Mouse (Mus musculus): Measurements from ENCODE around the gene Csk. TPM values are rescaled to one million over a fixed set of nuclear protein-coding genes. Genes with fewer than 3 reads are reported as not detected.

Csk gene
- polyA plus RNA-seq, 1 experiment: 51.2 TPM

DNA sequence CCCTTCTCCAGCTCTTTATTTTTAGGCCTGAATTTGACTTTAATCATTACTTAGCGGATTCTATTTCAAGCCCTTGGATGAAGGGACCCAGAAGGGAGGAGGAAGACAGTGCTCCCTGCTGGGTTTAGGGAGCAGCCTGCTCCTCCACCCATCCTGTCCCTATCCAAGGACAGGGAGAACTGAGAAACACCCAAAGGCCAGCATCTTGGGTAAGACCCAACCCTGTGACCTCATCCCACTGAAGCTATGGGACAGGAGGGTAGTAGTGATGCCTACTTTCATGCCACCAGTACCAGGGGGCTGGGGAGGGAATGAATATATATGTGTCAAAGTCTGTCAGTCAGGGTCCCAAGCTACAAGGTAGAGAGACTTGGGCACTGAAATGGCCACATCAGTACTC is 12.4 kb downstream of the Csk start:
- H3K27ac ChIP-seq (ENCODE audit: insufficient read depth, low read length): peak overlapping the region; percentile 26; the same call in 1 of the 2 replicates
- no peak overlapping the region for H3K4me3 ChIP-seq (ENCODE audit: insufficient read depth, low read length)
- no peak for TF ChIP-seq POLR2A (IDR thresholded peaks at IDR 0.05; ENCODE audit: low read depth, low read length)
- no peak for TF ChIP-seq CTCF (IDR thresholded peaks at IDR 0.05; ENCODE audit: borderline replicate concordance, insufficient read depth, low read length)
- H3K4me1 ChIP-seq (ENCODE audit: control insufficient read depth, insufficient read depth, low read length): peaks cover 49% of the 10 kb centered on the region

DNA sequence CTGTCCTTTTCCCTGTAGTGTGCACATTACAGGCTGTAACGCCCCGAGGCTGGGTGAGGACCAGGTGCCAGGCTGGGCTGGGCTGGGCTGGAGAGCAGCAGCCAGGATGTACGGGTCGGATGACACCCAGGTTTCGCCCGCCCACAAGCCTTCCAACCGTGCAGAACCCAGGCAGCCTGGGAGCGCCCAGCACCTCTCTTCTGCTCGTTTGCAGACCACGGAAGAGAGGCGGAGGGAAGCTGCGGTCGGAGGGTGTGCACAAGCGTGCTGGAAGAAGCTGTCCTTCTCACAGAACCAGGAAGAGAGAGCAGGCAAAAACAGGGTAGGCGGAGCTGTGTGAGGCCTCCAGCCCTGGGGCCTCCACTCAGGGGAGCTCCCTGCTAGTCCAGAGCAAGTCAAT is 13.0 kb downstream of the Csk start:
- Histone ChIP-seq H3K27ac (ENCODE audit: insufficient read depth, low read length) (peak overlapping the region; percentile 26; the same call in 1 of the 2 replicates), H3K4me1 (ENCODE audit: control insufficient read depth, insufficient read depth, low read length) (peaks cover 49% of the 10 kb centered on the region), H3K4me3 (ENCODE audit: insufficient read depth, low read length) (no peak overlapping the region)
- TF ChIP-seq CTCF (IDR thresholded peaks at IDR 0.05; ENCODE audit: borderline replicate concordance, insufficient read depth, low read length): no peak
- no peak for TF ChIP-seq POLR2A (IDR thresholded peaks at IDR 0.05; ENCODE audit: low read depth, low read length)

DNA sequence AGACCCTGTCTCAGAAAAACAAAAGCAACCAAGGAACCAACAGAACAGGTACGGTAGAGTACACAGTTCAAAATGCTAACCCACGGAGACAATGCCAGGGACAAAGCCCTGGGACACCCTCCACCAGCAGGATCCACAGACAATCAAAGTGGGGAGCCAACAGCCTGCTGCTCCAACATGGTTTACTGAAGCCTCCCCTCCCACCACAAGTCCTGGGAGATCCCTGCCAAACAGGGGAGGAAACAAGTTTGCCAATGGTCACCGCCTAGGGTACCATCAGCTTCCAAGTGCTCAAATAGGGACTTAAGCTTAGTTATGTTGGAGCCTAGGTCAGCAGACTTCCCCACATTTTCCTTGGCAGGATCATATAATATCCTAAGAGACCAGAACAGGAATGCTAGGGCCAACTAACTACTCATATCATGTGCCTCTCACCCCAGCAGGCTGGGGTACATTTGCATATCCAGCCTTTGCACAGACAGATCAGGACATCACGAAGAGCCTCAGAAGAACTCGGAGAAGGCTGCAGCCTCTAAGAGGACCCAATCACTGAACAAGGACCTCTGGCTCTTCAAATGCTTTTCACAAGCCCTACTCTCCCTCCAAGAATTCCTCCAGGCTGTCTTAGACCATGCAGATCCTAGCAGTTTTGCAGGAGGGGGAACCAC is 13.6 kb downstream of the Csk start:
- Histone ChIP-seq H3K27ac (ENCODE audit: insufficient read depth, low read length) (peak overlapping the region; percentile 26), H3K4me3 (ENCODE audit: insufficient read depth, low read length) (no peak overlapping the region), H3K4me1 (ENCODE audit: control insufficient read depth, insufficient read depth, low read length) (peaks cover 49% of the 10 kb centered on the region)
- no peak for TF ChIP-seq CTCF (IDR thresholded peaks at IDR 0.05; ENCODE audit: borderline replicate concordance, insufficient read depth, low read length)
- TF ChIP-seq POLR2A (IDR thresholded peaks at IDR 0.05; ENCODE audit: low read depth, low read length): no peak

DNA sequence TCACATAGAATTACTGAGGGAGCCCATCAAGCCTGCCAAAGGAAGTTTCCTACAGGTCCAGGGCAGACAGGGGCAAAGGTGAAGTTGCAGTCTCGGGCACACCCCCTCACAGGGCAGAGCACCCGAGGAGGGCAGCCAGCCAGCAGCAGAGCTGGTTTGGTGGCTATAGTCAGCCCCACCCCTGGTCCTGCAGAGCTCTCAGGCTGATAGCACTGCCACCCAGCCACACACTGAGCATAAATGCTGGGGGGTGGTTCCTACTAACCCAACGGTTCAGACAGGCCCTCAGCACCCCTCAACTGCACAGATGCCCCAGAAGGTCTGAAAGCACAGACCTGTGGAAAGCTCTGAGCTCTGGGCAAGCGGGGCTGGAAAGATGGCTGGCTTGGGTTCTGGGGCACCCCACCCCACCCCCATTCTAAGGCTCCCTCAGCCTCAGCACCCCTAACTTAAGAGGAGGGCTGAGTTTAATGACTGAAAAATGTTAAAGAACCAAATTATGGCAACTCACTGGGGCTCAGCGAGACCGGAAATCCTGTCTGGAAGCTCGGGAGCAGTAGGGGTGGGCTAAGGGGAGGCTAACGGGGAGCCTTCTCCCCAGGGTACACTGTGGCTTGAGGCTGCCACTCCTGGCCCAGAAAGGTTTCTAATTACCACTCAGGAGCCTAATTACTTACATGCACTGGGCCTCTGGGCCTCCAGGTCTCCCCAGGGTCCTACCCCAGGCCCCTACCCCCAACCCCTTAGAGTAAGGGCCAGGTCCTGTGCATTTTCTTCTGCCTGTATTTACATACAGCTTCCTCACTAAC is 14.6 kb downstream of the Csk start:
- peaks cover 54% of the 10 kb centered on the region for H3K4me1 ChIP-seq (ENCODE audit: control insufficient read depth, insufficient read depth, low read length)
- peak overlapping the region; percentile 68; the same call in 1 of the 2 replicates for H3K27ac ChIP-seq (ENCODE audit: insufficient read depth, low read length)
- H3K4me3 ChIP-seq (ENCODE audit: insufficient read depth, low read length): no peak overlapping the region
- TF ChIP-seq POLR2A (IDR thresholded peaks at IDR 0.05; ENCODE audit: low read depth, low read length) (no peak), CTCF (IDR thresholded peaks at IDR 0.05; ENCODE audit: borderline replicate concordance, insufficient read depth, low read length) (no peak)

DNA sequence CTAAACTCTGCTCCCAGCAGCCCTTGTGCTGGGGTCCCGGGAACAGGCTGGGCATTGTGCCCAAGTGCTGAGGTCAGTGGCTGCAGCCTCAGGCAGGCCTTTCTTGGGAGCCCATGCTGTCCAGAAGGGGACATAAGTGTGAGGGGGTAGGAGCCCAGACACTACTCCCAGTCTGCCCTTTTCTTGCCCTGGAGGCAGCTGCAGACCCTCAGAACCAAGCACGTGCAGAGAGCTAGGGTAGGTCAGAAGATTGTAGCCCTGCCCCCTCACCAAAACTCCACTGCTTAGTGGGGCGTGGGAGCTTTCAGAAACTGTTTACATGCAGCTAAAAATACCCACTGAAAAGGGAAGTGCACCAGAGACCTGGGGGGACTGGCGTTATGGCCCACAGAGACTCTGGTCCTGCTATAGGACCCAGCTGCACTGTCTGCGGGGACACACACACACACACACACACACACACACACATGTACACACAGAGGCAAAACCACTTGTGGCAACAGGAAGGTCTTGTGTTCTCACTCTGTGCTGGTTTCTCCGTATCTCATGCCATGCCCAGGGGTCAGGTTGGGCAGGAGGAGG is 15.6 kb downstream of the Csk start:
- Histone ChIP-seq H3K27ac (ENCODE audit: insufficient read depth, low read length) (peak overlapping the region; percentile 68), H3K4me1 (ENCODE audit: control insufficient read depth, insufficient read depth, low read length) (peaks cover 51% of the 10 kb centered on the region), H3K4me3 (ENCODE audit: insufficient read depth, low read length) (no peak overlapping the region)
- TF ChIP-seq CTCF (IDR thresholded peaks at IDR 0.05; ENCODE audit: borderline replicate concordance, insufficient read depth, low read length) (no peak), POLR2A (IDR thresholded peaks at IDR 0.05; ENCODE audit: low read depth, low read length) (no peak)

DNA sequence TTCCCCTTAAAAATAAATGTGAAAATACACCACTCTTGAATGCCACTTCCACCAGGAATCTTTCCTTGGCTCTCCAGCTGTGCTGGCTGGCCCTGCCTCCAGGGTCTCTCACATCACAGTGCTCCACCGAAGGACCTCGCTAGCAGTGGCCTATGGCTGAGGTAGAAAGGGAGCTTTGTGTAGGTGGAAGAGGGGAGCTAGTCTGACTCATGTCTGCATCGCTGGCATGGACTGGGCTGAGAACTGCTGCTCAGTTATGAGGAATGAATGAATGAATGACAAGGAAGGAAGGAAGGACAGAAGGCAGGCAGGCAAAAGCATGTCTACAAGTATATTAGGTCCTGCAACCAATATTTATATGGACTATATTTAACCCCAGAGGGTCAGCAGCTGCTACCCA is 16.2 kb downstream of the Csk start:
- TF ChIP-seq CTCF (IDR thresholded peaks at IDR 0.05; ENCODE audit: borderline replicate concordance, insufficient read depth, low read length): no peak
- no peak for TF ChIP-seq POLR2A (IDR thresholded peaks at IDR 0.05; ENCODE audit: low read depth, low read length)
- Histone ChIP-seq H3K27ac (ENCODE audit: insufficient read depth, low read length) (peak overlapping the region; percentile 68), H3K4me3 (ENCODE audit: insufficient read depth, low read length) (no peak overlapping the region), H3K4me1 (ENCODE audit: control insufficient read depth, insufficient read depth, low read length) (peaks cover 51% of the 10 kb centered on the region)

DNA sequence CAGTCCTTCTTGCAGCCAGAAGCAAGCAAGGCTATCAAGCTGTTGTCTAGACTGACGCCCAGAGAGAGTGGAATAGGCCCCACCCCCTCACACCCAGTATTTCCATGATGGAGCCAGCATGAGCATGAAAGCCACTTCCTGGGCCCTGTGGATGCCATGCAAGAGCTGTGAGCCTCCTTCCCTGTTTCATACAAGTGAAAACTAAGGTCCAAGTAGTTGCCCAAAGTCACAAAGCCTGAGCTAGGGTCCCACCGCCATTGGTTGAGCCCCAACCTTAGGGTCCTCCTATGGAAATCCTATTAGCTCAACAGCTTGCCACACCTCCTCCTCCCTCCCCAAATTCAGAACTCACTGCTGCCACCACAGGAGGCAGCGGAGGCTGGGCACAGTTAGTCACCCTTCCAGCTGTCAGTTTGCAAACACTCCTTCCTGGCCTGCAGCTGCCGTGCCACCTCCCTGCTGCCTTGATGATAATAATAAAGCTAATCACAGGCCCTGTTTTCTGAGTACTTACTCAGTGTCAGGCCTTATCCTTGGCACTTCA is 19.9 kb downstream of the Csk start:
- no peak for TF ChIP-seq POLR2A (IDR thresholded peaks at IDR 0.05; ENCODE audit: low read depth, low read length)
- no peak for TF ChIP-seq CTCF (IDR thresholded peaks at IDR 0.05; ENCODE audit: borderline replicate concordance, insufficient read depth, low read length)
- H3K4me1 ChIP-seq (ENCODE audit: control insufficient read depth, insufficient read depth, low read length): peaks cover 26% of the 10 kb centered on the region
- H3K4me3 ChIP-seq (ENCODE audit: insufficient read depth, low read length): no peak overlapping the region
- H3K27ac ChIP-seq (ENCODE audit: insufficient read depth, low read length): no peak overlapping the region

DNA sequence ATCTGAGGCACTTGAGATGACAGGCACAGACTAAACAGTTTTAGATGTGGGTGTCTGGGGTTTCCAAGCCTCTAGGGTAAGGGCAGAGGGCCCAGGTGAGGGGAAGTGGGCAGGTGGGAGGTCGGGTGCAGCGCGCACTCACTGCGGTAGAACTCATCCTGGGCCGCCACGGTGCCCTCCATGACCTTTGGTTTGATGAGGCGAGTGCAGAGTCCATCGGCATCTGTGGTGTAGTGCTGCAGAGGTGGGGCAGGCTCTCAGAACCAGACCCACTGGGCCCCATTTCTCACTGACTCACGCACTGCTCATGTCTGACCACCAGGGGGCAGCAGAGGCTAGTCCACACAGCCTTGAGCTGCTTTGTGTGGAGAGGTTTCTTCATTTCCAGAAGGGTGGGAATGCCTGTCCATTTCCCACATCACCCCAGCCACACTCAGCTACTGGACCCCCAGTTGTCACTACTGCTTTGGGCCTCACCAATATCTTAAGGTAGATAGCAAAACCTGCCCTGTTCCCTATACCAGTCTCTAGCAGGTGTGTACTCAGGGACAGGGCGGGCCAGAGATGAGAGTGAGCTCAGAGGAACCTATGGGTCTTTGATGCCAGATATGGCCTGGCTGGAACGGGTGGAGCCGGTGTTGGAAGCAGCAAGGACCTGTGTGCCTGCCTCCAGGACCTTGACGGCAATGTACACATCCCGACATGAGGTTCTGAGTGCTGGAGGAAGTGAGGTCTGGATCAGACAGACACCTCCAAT is 24.1 kb downstream of the Csk start:
- no peak overlapping the region for H3K27ac ChIP-seq (ENCODE audit: insufficient read depth, low read length)

DNA sequence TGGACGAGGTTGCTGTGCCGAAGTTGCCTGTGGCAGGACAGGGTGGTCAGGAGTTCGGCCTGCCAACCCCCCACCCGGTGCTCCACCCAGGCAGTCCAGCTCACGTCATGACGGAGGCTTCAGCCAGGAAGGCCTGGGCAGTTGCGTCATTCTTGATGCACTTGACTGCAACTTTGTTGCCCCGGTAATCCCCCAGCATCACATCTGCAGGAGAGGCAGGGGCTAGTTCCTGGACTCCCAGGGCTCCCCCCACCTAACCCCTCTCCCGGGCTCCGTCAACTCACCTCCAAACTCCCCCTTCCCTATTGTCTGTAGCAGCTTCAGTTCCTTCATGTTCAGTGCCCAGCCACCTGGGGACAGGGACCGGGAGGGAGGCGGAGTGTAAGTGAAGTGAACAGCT is 24.7 kb downstream of the Csk start:
- H3K4me1 ChIP-seq (ENCODE audit: control insufficient read depth, insufficient read depth, low read length): peaks cover 8% of the 10 kb centered on the region
- no peak overlapping the region for H3K4me3 ChIP-seq (ENCODE audit: insufficient read depth, low read length)
- no peak overlapping the region for H3K27ac ChIP-seq (ENCODE audit: insufficient read depth, low read length)
- TF ChIP-seq CTCF (IDR thresholded peaks at IDR 0.05; ENCODE audit: borderline replicate concordance, insufficient read depth, low read length): no peak
- no peak for TF ChIP-seq POLR2A (IDR thresholded peaks at IDR 0.05; ENCODE audit: low read depth, low read length)

More for the DNA sequence above, 24.1 kb downstream of the Csk start:
- TF ChIP-seq POLR2A (IDR thresholded peaks at IDR 0.05; ENCODE audit: low read depth, low read length): no peak
- peak; percentile 94 for TF ChIP-seq CTCF (IDR thresholded peaks at IDR 0.05; ENCODE audit: borderline replicate concordance, insufficient read depth, low read length)
- Histone ChIP-seq H3K4me1 (ENCODE audit: control insufficient read depth, insufficient read depth, low read length) (peaks cover 12% of the 10 kb centered on the region), H3K4me3 (ENCODE audit: insufficient read depth, low read length) (no peak overlapping the region)

Data from embryonic fibroblast, embryonic 13.5 days (primary cell).